Mouse (Mus musculus) lung, postnatal 4 days (tissue): Measurements from ENCODE around the gene Xpo5.

Source experiments
- DNase-seq, 2 experiments: peaks; one replicate each; pipeline ENCODE4 v3.0.0; 2021

The Xpo5 gene

DNA sequence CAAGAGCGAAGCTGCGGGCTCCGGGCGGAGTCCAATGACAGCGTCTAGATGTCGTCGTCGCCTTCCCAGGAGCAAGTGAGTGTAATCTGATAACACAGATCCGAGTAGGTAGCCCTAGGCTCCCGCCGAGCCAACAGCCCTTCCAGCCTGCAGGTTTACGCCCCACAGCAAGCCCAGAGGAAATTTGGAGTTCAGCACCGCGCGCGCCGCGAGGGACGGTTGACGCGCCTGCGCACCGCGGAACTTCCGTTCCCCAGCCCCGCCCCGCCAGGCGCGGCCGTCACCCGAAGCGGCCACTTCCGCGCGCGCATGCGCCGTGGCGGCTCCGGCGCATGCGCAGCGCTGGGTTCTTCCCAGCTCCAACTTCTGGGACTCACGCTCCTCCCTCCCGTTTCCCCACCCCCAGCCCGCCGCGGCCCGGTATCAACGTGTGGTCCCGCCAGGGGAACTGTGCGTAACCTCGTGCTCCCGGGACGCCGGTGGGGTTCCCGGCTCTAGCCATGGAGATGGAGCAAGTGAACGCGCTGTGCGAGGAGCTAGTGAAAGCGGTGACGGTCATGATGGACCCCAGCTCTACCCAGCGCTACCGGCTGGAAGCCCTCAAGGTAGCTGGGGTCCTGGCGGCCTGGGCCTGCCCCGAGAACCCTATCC is at the start of gene Xpo5, which contains the start of gene Polh:
Gene Xpo5 (plus strand): TSS at position 362 of the 651 bp plus-strand sequence.
Gene Polh (minus strand): TSS at position 225 of the 651 bp plus-strand sequence.
- DNase-seq, result peak; percentile 95 to 97

GRCm38 (mm10) chr17:46152847-46153782 is 49.5 kb upstream of the Xpo5 start, which contains the start of gene Mad2l1bp:
Gene Mad2l1bp (minus strand): TSS chr17:46153553.
- DNase-seq, result peak; percentile 93 to 95

DNA sequence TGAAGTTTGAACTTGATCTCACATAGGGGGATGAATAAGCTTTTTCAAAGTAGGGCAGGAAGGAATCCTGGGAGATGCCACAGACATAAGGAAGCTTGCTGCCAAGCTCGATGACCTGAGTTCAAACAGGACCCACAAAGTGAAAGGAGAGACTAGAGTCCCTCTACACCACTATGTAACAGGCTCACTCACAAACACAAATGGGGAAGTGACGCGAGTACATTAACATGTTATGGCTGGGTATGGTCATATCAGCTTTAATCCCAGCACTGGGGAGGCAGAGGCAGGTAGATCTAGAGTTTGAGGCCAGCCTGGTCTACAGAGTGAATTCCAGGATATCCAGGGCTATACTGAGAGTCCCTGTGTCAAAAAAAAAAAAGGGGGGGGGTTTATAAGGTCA is 48.2 kb upstream of the Xpo5 start:
- no peak for DNase-seq

- DNase-seq, result no peak
Observed at GRCm38 (mm10) chr17:46156680-46157079, 45.9 kb upstream of the Xpo5 start.

GRCm38 (mm10) chr17:46157131-46157530 is 45.5 kb upstream of the Xpo5 start:
- no peak for DNase-seq

DNA sequence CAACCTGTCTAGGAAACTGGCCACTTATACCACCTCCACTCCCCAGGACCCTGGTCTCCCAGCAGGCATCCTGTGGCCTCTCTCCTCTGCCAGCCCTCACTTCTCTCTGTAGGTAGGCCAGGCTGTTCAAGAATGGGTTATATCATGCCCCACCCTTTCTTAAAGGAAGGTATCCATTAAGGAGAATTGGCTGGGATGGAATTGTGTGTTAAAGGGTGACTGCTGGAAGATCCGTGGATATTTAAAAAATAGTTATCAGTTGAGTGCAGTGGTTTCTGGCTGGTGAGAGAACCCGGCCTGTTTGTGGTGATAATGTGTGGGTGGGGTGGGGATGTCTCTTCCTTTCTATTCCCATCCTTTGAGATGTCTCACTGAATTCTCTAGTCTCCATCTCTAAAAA is 43.3 kb upstream of the Xpo5 start:
- no peak for DNase-seq

GRCm38 (mm10) chr17:46160090-46160662 is 42.4 kb upstream of the Xpo5 start:
- DNase-seq, result peak; percentile 94 to 95

DNA sequence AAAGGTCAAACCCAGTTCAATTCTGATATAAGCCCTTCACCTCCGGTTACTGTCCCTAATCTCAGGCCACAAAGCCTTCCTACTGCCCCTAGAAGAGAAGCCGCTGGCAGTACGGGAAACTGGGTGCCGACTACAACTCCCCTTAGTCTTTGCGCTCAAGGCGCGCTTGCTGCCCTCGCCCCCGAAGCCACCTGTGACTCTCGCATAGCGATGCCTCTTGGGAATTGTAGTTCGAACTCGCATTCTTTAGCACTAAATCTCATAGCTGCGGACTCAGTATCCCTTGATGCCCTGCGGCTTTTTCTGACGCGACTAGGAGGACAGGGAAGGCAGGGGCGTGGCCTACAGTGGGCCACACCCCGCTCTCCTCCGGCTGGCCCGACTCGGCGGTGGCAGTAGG is 41.9 kb upstream of the Xpo5 start, which contains the start of gene Gtpbp2:
Gene Gtpbp2 (plus strand): TSS at position 347 of the 400 bp plus-strand sequence.
- DNase-seq, result peak; percentile 97 to 98

DNA sequence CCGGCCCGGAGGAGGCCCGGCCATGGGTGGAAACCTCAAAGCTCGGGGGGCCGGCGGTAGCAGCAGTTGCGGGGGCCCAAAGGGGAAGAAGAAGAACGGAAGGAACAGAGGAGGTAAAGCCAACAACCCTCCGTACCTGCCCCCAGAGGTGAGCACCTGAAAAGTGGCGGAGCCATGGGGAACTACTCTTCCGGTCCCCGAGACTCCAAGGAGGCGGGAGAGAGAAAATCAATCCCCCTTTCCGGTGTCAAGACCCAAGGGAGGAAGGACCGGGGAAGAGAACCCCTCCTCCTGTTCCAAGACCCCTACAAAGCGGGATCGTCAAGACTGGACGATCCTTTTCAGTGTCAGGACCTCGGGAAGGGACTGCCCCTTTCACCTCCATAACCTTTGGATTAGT is 41.4 kb upstream of the Xpo5 start:
- DNase-seq, result no peak

- no peak for DNase-seq
Observed at GRCm38 (mm10) chr17:46161710-46162109, 40.9 kb upstream of the Xpo5 start.

GRCm38 (mm10) chr17:46162551-46162950 is 40.0 kb upstream of the Xpo5 start:
- DNase-seq, result no peak

GRCm38 (mm10) chr17:46162951-46163421 is 39.6 kb upstream of the Xpo5 start:
- peak; percentile 64 to 75 for DNase-seq

DNA sequence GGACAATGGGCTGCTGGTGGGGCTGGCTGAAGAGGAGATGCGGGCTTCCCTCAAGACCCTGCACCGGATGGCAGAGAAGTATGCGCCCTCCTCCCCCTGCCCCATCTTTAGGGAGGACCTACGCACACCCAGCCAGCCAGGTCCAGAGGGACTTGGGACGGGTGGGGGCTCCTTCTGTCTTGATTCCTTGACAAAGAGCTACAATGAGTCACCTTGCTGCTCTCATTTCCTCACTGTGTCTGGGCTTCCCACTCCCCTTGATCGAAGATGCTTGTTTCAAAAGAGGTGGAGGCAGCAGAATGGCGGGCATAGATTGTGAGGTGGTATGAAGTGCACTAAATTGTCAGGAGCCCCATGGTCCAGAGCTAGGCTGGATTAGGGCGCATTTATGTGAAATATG is 38.3 kb upstream of the Xpo5 start:
- DNase-seq, result no peak

DNA sequence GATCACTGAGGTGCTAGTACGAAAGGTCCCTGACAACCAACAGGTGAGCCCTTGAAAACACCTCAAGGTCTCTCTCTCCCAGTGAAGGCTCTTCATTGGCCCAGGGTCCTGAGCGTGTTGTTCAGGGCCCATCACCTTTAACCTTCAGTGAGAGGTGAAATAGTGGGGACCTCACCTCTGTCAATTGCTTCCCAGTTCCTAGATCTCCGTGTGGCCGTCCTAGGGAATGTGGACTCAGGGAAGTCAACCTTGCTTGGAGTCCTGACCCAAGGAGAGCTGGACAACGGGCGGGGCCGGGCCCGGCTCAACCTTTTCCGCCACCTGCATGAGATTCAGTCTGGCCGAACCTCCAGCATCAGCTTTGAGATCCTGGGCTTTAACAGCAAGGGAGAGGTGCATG is 37.8 kb upstream of the Xpo5 start:
- DNase-seq, result no peak

DNA sequence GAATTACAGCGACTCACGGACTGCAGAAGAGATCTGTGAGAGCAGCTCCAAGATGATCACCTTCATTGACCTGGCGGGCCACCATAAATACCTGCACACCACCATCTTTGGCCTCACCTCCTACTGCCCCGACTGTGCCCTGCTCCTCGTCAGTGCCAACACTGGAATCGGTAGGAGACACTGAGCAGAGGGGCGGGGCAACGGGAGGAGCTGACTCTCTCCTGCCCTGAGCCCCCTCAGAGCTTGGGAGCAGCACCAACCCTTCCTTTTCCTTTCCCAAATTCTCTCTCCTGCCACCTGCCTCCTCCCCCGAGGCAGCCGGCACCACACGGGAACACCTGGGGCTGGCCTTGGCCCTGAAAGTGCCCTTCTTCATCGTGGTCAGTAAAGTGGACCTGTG is 37.1 kb upstream of the Xpo5 start:
- DNase-seq, result no peak

DNA sequence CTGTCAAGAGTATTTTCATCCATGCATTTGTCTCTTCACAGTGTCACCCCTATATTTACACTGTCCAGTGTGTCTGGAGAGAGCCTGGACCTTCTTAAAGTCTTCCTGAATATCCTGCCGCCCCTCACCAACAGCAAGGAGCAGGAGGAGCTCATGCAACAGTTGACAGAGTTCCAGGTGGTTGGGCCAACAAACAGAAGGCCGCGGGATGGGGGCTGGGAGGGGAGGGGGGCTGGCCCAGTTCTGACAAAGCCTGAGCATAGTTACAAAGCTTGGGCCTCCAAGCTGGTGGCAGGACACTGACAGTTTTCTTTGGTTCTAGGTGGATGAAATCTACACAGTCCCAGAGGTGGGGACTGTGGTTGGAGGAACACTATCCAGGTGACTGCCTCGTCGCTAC is 36.3 kb upstream of the Xpo5 start:
- no peak for DNase-seq

GRCm38 (mm10) chr17:46167014-46167413 is 35.6 kb upstream of the Xpo5 start:
- DNase-seq, result peak in 1 of 2 experiments; percentile 31

DNA sequence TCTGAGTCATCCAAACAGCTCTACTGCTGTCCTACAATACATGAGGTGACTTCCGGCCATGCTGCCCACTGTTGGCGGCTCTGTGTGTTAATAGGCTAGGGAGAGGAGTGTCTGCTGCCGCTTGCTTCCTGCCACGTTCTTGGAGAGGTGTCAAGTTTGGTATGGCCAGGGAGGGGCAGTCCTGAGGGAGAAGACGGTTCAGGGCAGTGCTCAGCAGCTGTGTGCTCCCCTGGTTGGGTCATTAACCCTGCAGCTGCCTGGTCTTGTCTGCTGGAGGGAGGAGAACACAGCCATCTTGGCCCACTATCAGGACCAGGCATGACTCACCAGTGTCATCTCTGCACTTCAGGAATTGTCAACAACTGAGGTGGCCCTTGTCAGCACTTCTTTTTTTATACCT is 34.3 kb upstream of the Xpo5 start:
- peak in 1 of 2 experiments; percentile 33 for DNase-seq

- DNase-seq, result no peak
Observed at GRCm38 (mm10) chr17:46168768-46169167, 33.8 kb upstream of the Xpo5 start.

GRCm38 (mm10) chr17:46170538-46170937 is 32.0 kb upstream of the Xpo5 start:
- DNase-seq, result peak in 1 of 2 experiments; percentile 45

DNA sequence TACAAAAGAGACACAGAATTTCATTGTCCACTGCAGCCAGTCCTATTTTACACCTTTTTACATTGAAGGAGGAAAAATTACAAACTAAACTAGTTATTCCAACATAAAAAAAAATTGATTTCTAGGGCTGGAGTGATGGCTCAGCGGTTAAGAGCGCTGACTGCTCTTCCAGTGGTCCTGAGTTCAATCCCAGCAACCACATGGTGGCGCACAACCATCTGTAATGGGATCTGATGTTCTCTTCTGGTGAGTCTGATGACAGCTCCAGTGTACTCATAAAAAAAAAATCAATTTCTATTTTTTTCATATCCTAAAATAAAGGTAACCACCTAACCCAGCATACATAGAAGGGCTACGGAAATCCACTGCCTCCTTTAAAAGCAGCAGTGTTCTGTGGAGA is 20.3 kb upstream of the Xpo5 start:
- DNase-seq, result no peak

DNA sequence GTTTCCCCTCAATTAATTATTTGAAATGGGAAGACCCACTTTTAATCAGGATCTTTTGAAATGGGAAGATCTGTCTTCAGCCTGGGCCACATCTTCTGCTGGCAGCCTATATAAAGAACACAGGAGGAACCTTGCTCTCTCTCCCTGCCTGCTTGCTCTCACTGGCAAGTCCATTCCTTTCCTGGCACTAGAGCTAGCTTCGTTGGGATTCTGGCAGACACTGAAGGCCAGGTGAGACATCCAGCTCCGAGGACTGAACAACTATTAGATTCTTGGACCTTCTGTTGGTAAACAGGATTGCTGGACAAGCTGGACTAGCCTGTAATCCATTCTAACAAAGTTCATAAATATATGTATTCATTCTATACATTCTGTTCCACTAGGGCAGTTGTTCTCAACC is 13.8 kb upstream of the Xpo5 start:
- DNase-seq, result no peak

DNA sequence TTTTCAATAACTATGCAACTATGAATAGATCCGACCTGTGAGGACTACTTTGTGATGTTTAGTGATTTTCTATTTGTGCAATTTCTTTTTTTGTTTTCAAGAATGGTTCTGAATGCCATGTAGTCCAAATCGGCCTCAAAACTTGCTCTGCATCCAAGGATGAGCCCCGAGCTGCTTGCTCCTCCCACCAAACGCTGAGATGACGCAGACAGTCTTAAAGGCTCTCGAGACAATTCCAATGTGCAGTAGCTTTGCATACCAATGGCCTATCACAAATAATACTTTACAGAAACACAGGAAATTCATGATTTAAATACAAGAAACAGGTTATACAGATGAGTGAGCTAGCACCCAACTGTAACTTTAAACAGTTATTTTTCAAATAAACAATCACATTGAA is 1.4 kb upstream of the Xpo5 start:
- DNase-seq, result no peak
